Mouse (Mus musculus): ENCODE measurements at regions not wholly inside any gene's neighbourhood (a gene's known extent, or its start where the extent isn't known, plus 50 kb on each side); places are given as distances from the start of the nearest gene placed in this dataset.

- TF ChIP-seq CTCF (IDR thresholded peaks at IDR 0.05; ENCODE audit: low read depth, low read length) (no peak), POLR2A (IDR thresholded peaks at IDR 0.05; ENCODE audit: insufficient read depth, low read length) (no peak)
Observed at GRCm38 (mm10) chr10:17631817-17632216, 91.2 kb upstream of the Cited2 start.

All from ES-Bruce4 (cell line).